Mouse (Mus musculus): ENCODE results near the gene Ifit1.

DNA sequence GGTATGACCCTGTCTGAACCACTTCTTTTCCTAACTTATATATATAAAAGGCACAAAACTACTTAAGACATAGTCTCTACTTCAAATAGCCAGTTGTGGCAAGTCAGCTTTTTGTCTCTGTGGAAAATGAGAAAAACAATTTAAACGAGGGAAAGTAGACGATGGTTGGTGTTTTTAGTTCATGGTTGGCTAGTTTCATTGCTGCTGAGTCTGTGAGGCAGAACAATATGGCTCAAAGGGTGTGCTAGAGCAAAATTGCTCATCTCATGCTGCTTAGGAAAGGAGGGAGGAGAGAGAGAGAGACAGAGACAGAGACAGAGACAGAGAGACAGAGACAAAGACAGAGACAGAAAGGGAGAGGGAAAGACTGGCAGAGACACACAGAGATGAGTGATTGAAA is 58.6 kb downstream of the Ifit1 start:
- no peak for TF ChIP-seq CTCF (IDR thresholded peaks at IDR 0.05; ENCODE audit: extremely low read depth, insufficient read depth, insufficient read length, insufficient replicate concordance)
- TF ChIP-seq POLR2A (IDR thresholded peaks at IDR 0.05; ENCODE audit: low read depth, low read length), result no peak

Measured in spleen, adult 2 months (tissue).